Mouse (Mus musculus): ENCODE results near the gene Fam32a.

- TF ChIP-seq CTCF (IDR thresholded peaks at IDR 0.05; ENCODE audit: borderline replicate concordance, extremely low read depth, insufficient read depth, insufficient read length): no peak
- no peak for TF ChIP-seq POLR2A (IDR thresholded peaks at IDR 0.05; ENCODE audit: borderline replicate concordance, extremely low read depth, insufficient read depth, insufficient read length, poor library complexity, severe bottlenecking)
Measured at GRCm38 (mm10) chr8:72187793-72188331, 31.7 kb upstream of the Fam32a start.

All from brain, embryonic 14.5 days (tissue).